Mouse (Mus musculus): Measurements from ENCODE around the gene Acer2. TPM values are rescaled to one million over a fixed set of nuclear protein-coding genes. Genes with fewer than 3 reads are reported as not detected.
A peak's percentile ranks its signal among the peaks of the same experiment; 100 is the strongest.

Gene Acer2
- total and polyA plus RNA-seq, 3 experiments: 0.09 to 0.29 (median 0.13) TPM

GRCm38 (mm10) chr4:86955448-86955847 is 81.3 kb downstream of the Acer2 start:
- no peak overlapping the region for H3K4me3 ChIP-seq (replicated peaks in 1 of 3; ENCODE audit: low read depth in 2 of 3, low read length in 2 of 3, poor library complexity in 1 of 3)
- no peak overlapping the region for H3K27ac ChIP-seq (ENCODE audit: insufficient read depth, low read depth)
- H3K36me3 ChIP-seq (replicated peaks in 1 of 2; ENCODE audit: control insufficient read depth in 1 of 2, insufficient read depth in 1 of 2, low read length in 1 of 2): no peaks in the 10 kb centered on the region
- no peak overlapping the region for H3K4me2 ChIP-seq (ENCODE audit: insufficient read depth, low read depth, poor library complexity, severe bottlenecking)
- H3K4me1 ChIP-seq (ENCODE audit: control insufficient read depth in 1 of 2, insufficient read depth in 2 of 2): no peaks in the 10 kb centered on the region
- no peaks in the 10 kb centered on the region for H3K79me2 ChIP-seq (replicated peaks; ENCODE audit: control insufficient read depth, extremely low read depth, insufficient read depth, poor library complexity, severe bottlenecking)
- DNase-seq (ENCODE audit: extremely low read depth): no peak
- TF ChIP-seq USF1 (IDR thresholded peaks at IDR 0.05; ENCODE audit: low read depth, low read length) (no peak), MAX (IDR thresholded peaks at IDR 0.05; ENCODE audit: low read length) (no peak), PAX5 (IDR thresholded peaks at IDR 0.05; ENCODE audit: low read length) (no peak), GABPA (IDR thresholded peaks at IDR 0.05; ENCODE audit: insufficient replicate concordance, low read depth, low read length) (no peak), POLR2AphosphoS2 (IDR thresholded peaks at IDR 0.05; ENCODE audit: low read depth, low read length) (no peak), TBP (conservative IDR thresholded peaks at IDR 0.05; ENCODE audit: low read depth, low read length) (no peak)
- H3K9ac ChIP-seq (ENCODE audit: insufficient read depth, low read depth): no peak overlapping the region
- dilution Hi-C loops (cut with MboI; ENCODE audit: extremely low pct_ligation_motif_present, extremely low pct_unique_long_range_greater_than_20kb, low sequenced_read_pairs): no loop called here
- in situ Hi-C loops (cut with MboI; ENCODE audit: low pct_ligation_motif_present, low pct_unique_long_range_greater_than_20kb, low sequenced_read_pairs): no loop called here
- H3K27me3 ChIP-seq (replicated peaks): peaks cover 1% of the 10 kb centered on the region
- no peaks in the 10 kb centered on the region for H3K9me3 ChIP-seq (replicated peaks; ENCODE audit: low read length)

- H3K9me3 ChIP-seq (replicated peaks; ENCODE audit: low read length): no peaks in the 10 kb centered on the region
- dilution Hi-C loops (cut with MboI; ENCODE audit: extremely low pct_ligation_motif_present, extremely low pct_unique_long_range_greater_than_20kb, low sequenced_read_pairs) (no loop called here), in situ Hi-C loops (cut with MboI; ENCODE audit: low pct_ligation_motif_present, low pct_unique_long_range_greater_than_20kb, low sequenced_read_pairs) (no loop called here)
- no peaks in the 10 kb centered on the region for H3K4me1 ChIP-seq (ENCODE audit: control insufficient read depth in 1 of 2, insufficient read depth in 2 of 2)
- DNase-seq (ENCODE audit: extremely low read depth): peak; percentile 62
- no peaks in the 10 kb centered on the region for H3K36me3 ChIP-seq (replicated peaks in 1 of 2; ENCODE audit: control insufficient read depth in 1 of 2, insufficient read depth in 1 of 2, low read length in 1 of 2)
- H3K9ac ChIP-seq (ENCODE audit: insufficient read depth, low read depth): no peak overlapping the region
- TF ChIP-seq POLR2A (IDR thresholded peaks at IDR 0.05; ENCODE audit: low read depth, low read length) (no peak), RAD21 (IDR thresholded peaks at IDR 0.05; ENCODE audit: low read depth, low read length) (peak; percentile 62), MAZ (IDR thresholded peaks at IDR 0.05; ENCODE audit: low read depth, low read length) (no peak), CHD1 (IDR thresholded peaks at IDR 0.05; ENCODE audit: low read depth, low read length) (no peak), SMC3 (IDR thresholded peaks at IDR 0.05; ENCODE audit: low read depth, low read length) (peak; percentile 42; the same call in 1 of the 2 replicates), GABPA (IDR thresholded peaks at IDR 0.05; ENCODE audit: insufficient replicate concordance, low read depth, low read length) (no peak), CTCF (conservative IDR thresholded peaks at IDR 0.05 in 1 of 2, IDR thresholded peaks at IDR 0.05 in 1 of 2; ENCODE audit: low read depth in 2 of 2, low read length in 2 of 2) (peak; percentile 71 to 72), IRF4 (IDR thresholded peaks at IDR 0.05; ENCODE audit: low read depth, low read length) (no peak)
- H3K27ac ChIP-seq (ENCODE audit: insufficient read depth, low read depth): no peak overlapping the region
- H3K4me3 ChIP-seq (replicated peaks in 1 of 3; ENCODE audit: low read depth in 2 of 3, low read length in 2 of 3, poor library complexity in 1 of 3): no peak overlapping the region
- peaks cover 4% of the 10 kb centered on the region for H3K27me3 ChIP-seq (replicated peaks)
- no peak overlapping the region for H3K4me2 ChIP-seq (ENCODE audit: insufficient read depth, low read depth, poor library complexity, severe bottlenecking)
- H3K79me2 ChIP-seq (replicated peaks; ENCODE audit: control insufficient read depth, extremely low read depth, insufficient read depth, poor library complexity, severe bottlenecking): no peaks in the 10 kb centered on the region
Measured at GRCm38 (mm10) chr4:86957576-86958411, 83.6 kb downstream of the Acer2 start.

- no peaks in the 10 kb centered on the region for H3K79me2 ChIP-seq (replicated peaks; ENCODE audit: control insufficient read depth, extremely low read depth, insufficient read depth, poor library complexity, severe bottlenecking)
- H3K36me3 ChIP-seq (replicated peaks in 1 of 2; ENCODE audit: control insufficient read depth in 1 of 2, insufficient read depth in 1 of 2, low read length in 1 of 2): no peaks in the 10 kb centered on the region
- no peak overlapping the region for H3K4me3 ChIP-seq (replicated peaks in 1 of 3; ENCODE audit: low read depth in 2 of 3, low read length in 2 of 3, poor library complexity in 1 of 3)
- H3K4me1 ChIP-seq (ENCODE audit: control insufficient read depth in 1 of 2, insufficient read depth in 2 of 2): no peaks in the 10 kb centered on the region
- H3K27ac ChIP-seq (ENCODE audit: insufficient read depth, low read depth): no peak overlapping the region
- H3K27me3 ChIP-seq (replicated peaks): no peaks in the 10 kb centered on the region
- TF ChIP-seq ZNF384 (IDR thresholded peaks at IDR 0.05; ENCODE audit: low read depth, low read length) (no peak), TBP (conservative IDR thresholded peaks at IDR 0.05; ENCODE audit: low read depth, low read length) (no peak), USF2 (conservative IDR thresholded peaks at IDR 0.05; ENCODE audit: low read depth, low read length) (no peak)
- H3K9ac ChIP-seq (ENCODE audit: insufficient read depth, low read depth): no peak overlapping the region
- dilution Hi-C loops (cut with MboI; ENCODE audit: extremely low pct_ligation_motif_present, extremely low pct_unique_long_range_greater_than_20kb, low sequenced_read_pairs): no loop called here
- H3K9me3 ChIP-seq (replicated peaks; ENCODE audit: low read length): no peaks in the 10 kb centered on the region
- in situ Hi-C loops (cut with MboI; ENCODE audit: low pct_ligation_motif_present, low pct_unique_long_range_greater_than_20kb, low sequenced_read_pairs): no loop called here
- H3K4me2 ChIP-seq (ENCODE audit: insufficient read depth, low read depth, poor library complexity, severe bottlenecking): no peak overlapping the region
- DNase-seq (ENCODE audit: extremely low read depth): no peak
Measured at GRCm38 (mm10) chr4:86977272-86977671, 103.1 kb downstream of the Acer2 start.
